Mouse (Mus musculus) kidney, adult 10 weeks (tissue): ENCODE data around the gene Klk1b1. TPM values are rescaled to one million over a fixed set of nuclear protein-coding genes. Genes with fewer than 3 reads are reported as not detected.

Experiments used
- polyA plus RNA-seq: library from polyadenylated mRNA; stranded (reverse); fragments of 350-450 nt; fragmentation: Illumina TruSeq; extraction: RNeasy Lipid Tissue Mini Kit (QIAGEN cat#74804); gene quantifications from one replicate; pipeline ENCODE4 v1.2.3, GENCODE M21; 2014; ENCODE audit warnings: low read depth, low replicate concordance

Gene Klk1b1
- polyA plus RNA-seq: not detected

DNA sequence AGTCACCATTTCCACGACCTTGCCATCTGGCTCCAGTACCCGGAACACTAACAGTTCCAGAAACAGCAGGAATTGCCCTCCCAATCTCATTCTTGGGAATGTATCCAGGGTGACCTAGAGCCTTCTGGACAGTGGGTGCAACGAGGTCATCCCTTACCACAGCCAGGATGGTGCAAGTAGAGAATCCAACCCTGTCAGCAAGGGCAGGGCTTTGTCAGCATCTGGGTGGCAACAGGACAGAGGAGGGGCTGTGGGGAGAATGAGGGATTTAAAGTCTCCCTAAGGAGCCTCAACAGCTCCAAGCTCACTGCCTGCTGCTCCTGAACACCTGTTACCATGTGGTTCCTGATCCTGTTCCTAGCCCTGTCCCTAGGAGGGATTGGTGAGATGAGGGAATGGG, at the start of gene Klk1b1:
Gene Klk1b1, plus strand, starts transcription at position 301 of the 400 bp plus-strand sequence.

DNA sequence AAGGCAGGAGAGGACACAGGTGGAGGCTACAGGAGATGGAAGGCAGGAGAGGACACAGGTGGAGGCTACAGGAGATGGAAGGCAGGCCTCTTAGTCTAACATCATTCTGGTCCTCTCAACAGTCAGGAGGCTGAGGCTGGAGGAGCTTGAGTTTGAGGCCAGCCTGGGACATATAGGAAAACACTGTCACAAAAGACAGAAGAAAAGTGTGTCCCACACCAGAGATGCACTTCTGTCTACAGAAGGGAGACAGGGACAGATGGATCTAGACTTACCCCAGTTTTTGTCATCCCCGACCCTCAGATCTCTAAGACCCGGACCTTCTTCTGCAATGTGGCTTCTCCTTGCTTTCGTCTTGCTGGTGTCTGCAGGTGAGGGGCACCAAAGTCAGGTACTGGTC, 33.1 kb upstream of the Klk1b1 start, which contains the start of gene Klk15:
Gene Klk15, plus strand, starts transcription at position 301 of the 400 bp plus-strand sequence.

DNA sequence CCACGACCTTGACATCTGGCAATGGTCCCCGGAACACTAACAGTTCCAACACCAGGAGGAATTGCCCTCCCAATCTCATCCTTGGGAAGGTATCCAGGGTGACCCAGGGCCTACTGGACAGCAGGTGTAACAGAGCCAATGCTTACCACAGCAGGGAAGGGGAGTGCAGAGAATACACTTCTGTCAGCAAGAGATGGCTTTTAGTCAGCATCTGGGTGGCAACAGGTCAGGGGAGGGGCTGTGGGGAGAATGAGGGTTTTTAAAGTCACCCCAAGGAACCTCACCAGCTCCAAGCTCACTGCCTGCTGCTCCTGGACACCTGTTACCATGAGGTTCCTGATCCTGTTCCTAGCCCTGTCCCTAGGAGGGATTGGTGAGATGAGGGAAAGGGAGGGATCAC, 16.2 kb upstream of the Klk1b1 start, which contains the start of gene Klk1b8:
Gene Klk1b8, plus strand, starts transcription at position 301 of the 400 bp plus-strand sequence.

DNA sequence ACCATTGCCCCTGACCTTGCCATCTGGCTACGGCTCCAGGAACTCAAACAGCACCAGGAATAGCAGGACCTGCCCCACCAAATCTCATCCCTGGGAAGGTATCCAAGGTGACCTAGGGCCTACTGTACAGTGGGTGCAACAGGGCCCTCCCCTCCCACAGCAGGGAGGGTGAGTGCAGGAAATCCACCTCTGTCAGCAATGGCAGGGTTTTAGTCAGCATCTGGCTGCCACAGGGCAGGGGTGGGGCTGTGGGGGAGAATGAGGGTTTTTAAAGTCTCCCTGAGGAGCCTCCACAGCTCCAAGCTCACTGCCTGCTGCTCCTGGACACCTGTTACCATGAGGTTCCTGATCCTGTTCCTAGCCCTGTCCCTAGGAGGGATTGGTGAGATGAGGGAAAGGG, 9.2 kb downstream of the Klk1b1 start, which contains the start of gene Klk1b9:
Gene Klk1b9, plus strand, starts transcription at position 301 of the 400 bp plus-strand sequence.

DNA sequence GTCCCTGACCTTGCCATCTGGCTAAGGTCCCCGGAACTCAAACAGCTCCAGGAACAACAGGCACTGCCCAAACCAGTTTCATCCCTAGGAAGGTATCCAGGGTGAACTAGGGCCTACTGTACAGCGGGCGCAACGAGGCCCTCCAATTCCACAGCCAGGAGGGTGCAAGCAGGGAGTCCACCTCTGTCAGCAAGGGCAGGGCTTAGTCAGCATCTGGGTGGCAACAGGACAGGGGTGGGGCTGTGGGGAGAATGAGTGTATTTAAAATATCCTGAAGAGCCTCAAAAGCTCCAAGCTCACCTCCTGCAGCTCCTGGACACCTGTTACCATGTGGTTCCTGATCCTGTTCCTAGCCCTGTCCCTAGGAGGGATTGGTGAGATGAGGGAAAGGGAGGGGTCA, 29.0 kb downstream of the Klk1b1 start, which contains the start of gene Klk1b11:
Gene Klk1b11, plus strand, starts transcription at position 301 of the 400 bp plus-strand sequence.

DNA sequence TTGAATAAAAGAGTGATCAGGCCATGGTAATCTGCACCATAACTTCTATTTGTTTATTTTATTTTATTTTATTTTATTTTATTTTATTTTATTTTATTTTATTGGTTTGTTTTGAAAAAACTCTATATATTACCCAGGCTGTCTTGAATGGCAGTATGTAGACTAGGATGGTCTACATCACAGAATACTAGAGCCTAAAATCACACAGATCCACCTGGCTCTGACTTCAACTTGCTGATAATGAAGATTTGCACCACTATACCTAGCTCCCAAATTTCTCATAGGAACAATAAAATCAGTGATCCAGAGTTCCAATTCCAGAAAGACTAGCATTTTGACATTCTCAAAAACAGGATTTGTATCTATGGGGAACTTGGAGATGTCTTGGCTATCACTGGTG, 45.3 kb downstream of the Klk1b1 start, which contains the start of gene Klk1b26:
Gene Klk1b26, plus strand, starts transcription at position 301 of the 400 bp plus-strand sequence.

Other genes with a start within 250 kb of the Klk1b1 start
- gene Klk12, start 197.9 kb upstream of the Klk1b1 start, polyA plus RNA-seq: not detected
- not detected for gene Klk11, start 192.1 kb upstream of the Klk1b1 start, polyA plus RNA-seq
- gene Klk10, start 185.7 kb upstream of the Klk1b1 start, polyA plus RNA-seq: not detected
- gene Klk9, start 174.9 kb upstream of the Klk1b1 start, polyA plus RNA-seq: not detected
- gene Klk8, start 169.2 kb upstream of the Klk1b1 start, polyA plus RNA-seq: not detected
- gene Klk7, start 155.5 kb upstream of the Klk1b1 start, polyA plus RNA-seq: not detected
- not detected for gene Klk6, start 142.3 kb upstream of the Klk1b1 start, polyA plus RNA-seq
- gene Klk5, start 124.8 kb upstream of the Klk1b1 start, polyA plus RNA-seq: not detected
- gene Klk4, start 85.6 kb upstream of the Klk1b1 start, polyA plus RNA-seq: not detected
- gene Klk15, start 33.0 kb upstream of the Klk1b1 start, polyA plus RNA-seq: not detected
- gene Klk1b8, start 16.1 kb upstream of the Klk1b1 start, polyA plus RNA-seq: 0.57 TPM
- 0.97 TPM for gene Klk1b9, start 9.3 kb downstream of the Klk1b1 start, polyA plus RNA-seq
- not detected for gene Klk1b11, start 29.1 kb downstream of the Klk1b1 start, polyA plus RNA-seq
- gene Klk1b26, start 45.4 kb downstream of the Klk1b1 start, polyA plus RNA-seq: not detected
- gene Klk1b27, start 85.5 kb downstream of the Klk1b1 start, polyA plus RNA-seq: 0.93 TPM
- not detected for gene Klk1b21, start 135.6 kb downstream of the Klk1b1 start, polyA plus RNA-seq
- 1.8 TPM for gene Klk1b22, start 145.9 kb downstream of the Klk1b1 start, polyA plus RNA-seq
- gene Klk1b16, start 170.0 kb downstream of the Klk1b1 start, polyA plus RNA-seq: not detected
- 0.77 TPM for gene Klk1b24, start 221.5 kb downstream of the Klk1b1 start, polyA plus RNA-seq
- gene Klk1b3, start 231.4 kb downstream of the Klk1b1 start, polyA plus RNA-seq: 0.93 TPM
- not detected for gene Klk1b4, start 240.7 kb downstream of the Klk1b1 start, polyA plus RNA-seq
- gene Klk1b5, start 249.2 kb downstream of the Klk1b1 start, polyA plus RNA-seq: 1.9 TPM